Mouse (Mus musculus) T-helper 1 cell (primary cell): ENCODE measurements around the gene Cbx1.
"Not testable (repeated sequence)": the region's sequence is repeated elsewhere in the genome, so short reads cannot be mapped to it uniquely, and the experiment has no call there.

Experiments
- in situ Hi-C: fragments of 300-600 bp; cut with MboI, MseI; formaldehyde crosslinking; loops from one replicate; pipeline ENCODE4 v1.15.1; 2025; ENCODE audit warnings: high pct_unique_total_duplicates

Cbx1 gene

DNA sequence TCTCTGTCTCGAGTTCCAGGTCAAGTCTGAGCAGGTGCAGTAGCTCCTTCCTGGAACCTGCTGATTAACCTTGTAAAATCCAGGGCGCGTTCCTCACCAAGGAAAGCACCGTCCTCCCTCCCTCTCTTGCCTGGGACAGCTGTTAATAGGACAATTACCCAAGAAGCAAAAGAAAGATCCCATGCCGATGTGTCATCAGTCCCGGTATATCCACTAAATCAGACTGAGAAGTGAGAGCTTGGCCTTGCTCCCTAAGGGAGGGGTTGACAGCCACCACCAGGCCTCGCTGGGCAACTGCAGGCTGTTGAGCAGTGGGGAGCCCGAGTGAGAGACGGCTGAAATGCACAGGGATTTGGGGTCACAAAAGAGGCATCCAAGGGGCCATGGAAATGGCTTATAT, 48.4 kb downstream of the Cbx1 start:
- in situ Hi-C loops: loop anchor here (10.0 kb wide), 1 partner anchor 718 kb away; no protein-coding TSS in a partner anchor

DNA sequence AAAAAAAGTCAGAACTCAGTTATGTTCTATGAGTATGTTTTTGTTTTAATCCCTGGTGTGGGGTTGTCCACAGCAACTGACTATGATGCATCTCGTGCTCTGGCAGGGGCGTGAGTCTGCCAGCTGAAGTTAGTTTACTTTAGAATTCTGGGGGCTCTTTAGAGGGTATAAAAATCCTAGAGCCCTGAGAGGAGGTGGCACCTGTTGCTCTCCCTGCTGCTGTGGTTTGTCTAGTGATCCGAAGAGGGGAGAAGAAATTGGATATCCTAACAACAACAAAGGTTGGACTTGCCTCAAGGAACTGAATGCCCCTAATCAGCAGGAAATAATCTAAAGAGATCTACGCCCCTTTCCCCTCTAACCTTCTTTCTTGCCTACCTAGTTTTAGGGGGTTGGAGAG, 49.4 kb downstream of the Cbx1 start:
- in situ Hi-C loops: loop anchor here (10.0 kb wide), 1 partner anchor 716 kb away; no protein-coding TSS in a partner anchor

GRCm38 (mm10) chr11:96839428-96839827, 50.5 kb downstream of the Cbx1 start:
- in situ Hi-C loops: loop anchor here (10.0 kb wide), 1 partner anchor 715 kb away; no protein-coding TSS in a partner anchor

DNA sequence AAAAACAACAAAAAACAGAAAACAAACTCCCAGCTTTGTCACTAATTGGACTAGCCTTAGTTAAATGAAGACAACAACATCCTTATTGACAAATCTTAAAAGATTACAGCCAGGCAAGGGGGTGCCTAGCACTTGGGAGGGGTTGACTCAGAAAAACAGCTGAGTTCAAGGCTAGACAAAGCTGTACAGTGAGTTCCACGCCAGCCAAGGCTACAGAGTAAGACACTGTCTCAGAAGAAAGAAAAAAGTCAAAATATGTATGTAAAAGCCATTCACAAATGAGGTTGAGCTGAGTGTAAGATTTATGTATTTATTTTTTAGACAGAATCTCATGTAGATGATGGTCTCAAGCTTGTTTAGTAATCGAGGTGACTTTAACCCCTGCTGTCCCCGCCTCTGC, 51.0 kb downstream of the Cbx1 start:
- in situ Hi-C loops: loop anchor here (10.0 kb wide), 1 partner anchor 715 kb away; no protein-coding TSS in a partner anchor

- in situ Hi-C loops: no loop called here
These were observed 51.4 kb downstream of the Cbx1 start for GRCm38 (mm10) chr11:96840290-96840689.

- in situ Hi-C loops: no loop called here
These were observed 54.7 kb downstream of the Cbx1 start for GRCm38 (mm10) chr11:96843627-96844026.

DNA sequence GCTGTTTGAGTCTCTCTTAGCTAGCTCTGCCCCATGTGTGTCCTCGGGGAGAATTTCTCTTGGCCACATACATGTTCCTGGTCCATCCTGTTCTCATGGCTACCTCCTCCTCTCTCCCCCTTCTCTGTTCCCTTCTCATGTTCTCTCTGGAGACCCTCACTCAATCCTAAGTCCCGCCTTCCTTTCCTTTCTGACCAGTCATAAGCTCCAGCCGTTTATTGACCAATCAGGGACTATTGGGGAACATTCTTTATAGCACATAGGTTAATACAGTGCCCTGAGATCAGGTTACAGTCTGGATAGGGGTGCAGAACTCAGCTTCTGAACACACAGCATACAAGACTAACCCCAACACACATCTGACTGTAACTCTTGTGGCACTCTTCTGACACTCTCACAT, 58.3 kb downstream of the Cbx1 start:
- in situ Hi-C loops: no loop called here

GRCm38 (mm10) chr11:96848694-96849093, 59.8 kb downstream of the Cbx1 start:
- in situ Hi-C loops: no loop called here

GRCm38 (mm10) chr11:96849145-96849544, 60.2 kb downstream of the Cbx1 start:
- in situ Hi-C loops: not testable (repeated sequence)

- in situ Hi-C loops: no loop called here
These were observed 60.9 kb downstream of the Cbx1 start, which contains the start of gene Copz2 for GRCm38 (mm10) chr11:96849681-96850467. TSS of gene Copz2 (plus strand) at chr11:96849870.

DNA sequence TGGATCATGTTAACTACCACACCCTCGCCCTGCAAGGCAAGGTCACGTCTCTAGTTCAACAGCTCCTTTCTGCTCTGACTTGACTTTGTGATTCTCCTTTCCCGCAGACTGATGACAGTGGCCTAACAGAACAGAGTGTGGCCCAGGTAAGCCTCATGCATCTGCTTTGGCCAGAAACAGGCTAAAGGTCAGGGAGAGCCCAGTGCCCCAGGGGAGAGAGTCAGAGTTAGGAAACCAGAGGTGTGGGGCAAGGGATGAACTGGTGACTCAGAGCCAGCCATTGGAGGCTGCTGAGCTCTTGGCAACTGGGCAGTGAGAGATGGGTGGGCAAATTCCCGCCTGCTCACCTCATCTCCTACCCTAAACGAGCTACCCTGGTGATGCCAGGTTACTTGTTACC, 68.5 kb downstream of the Cbx1 start:
- in situ Hi-C loops: no loop called here
